Mouse (Mus musculus) midbrain, embryonic 10.5 days (tissue): ENCODE data around the gene Plscr2. TPM values are rescaled to one million over a fixed set of nuclear protein-coding genes. Genes with fewer than 3 reads are reported as not detected.
A peak's percentile ranks its signal among the peaks of the same experiment; 100 is the strongest.

Experiments
- DNase-seq: peaks from one replicate; pipeline ENCODE4 v3.0.0-alpha.2; 2017; ENCODE audit warnings: low spot score
- H3K27ac ChIP-seq: fragments of 300-500 bp; sonication (generic); replicated peaks from 2 replicates; pipeline ENCODE4 v1.5.1; 2016; ENCODE audit warnings: mild to moderate bottlenecking
- H3K27me3 ChIP-seq: fragments of 300-500 bp; sonication (generic); 2 replicates; pipeline ENCODE4 v1.6.1; 2016; ENCODE audit warnings: low read depth, mild to moderate bottlenecking; ENCODE audit not compliant: poor library complexity, severe bottlenecking
- H3K36me3 ChIP-seq: fragments of 300-500 bp; sonication (generic); 2 replicates; pipeline ENCODE4 v1.6.1; 2016; ENCODE audit warnings: mild to moderate bottlenecking, moderate library complexity
- H3K4me1 ChIP-seq: fragments of 300-500 bp; sonication (generic); 2 replicates; pipeline ENCODE4 v1.6.1; 2016
- H3K4me3 ChIP-seq: fragments of 300-500 bp; sonication (generic); 2 replicates; pipeline ENCODE4 v1.5.1; 2016; ENCODE audit warnings: mild to moderate bottlenecking, moderate library complexity
- H3K9me3 ChIP-seq: fragments of 300-500 bp; sonication (generic); replicated peaks from 2 replicates; pipeline ENCODE4 v1.6.1; 2016; ENCODE audit warnings: mild to moderate bottlenecking
- WGBS: fragments of 180-500 bp; shearing (Covaris S2); methylation state at CpG from one replicate; pipeline ENCODE4 v1.1.7; 2016; 5-methylcytosine and 5-hydroxymethylcytosine counted together
- polyA plus RNA-seq: library from polyadenylated mRNA; unstranded; fragments of >200 nt; fragmentation: Nextera tagmentation; extraction: Ambion mirVana; gene quantifications from 2 replicates; pipeline ENCODE4 v1.2.1, GENCODE M21; 2016

Plscr2 gene
- 0.22 and 0.57 TPM in 2 replicates for polyA plus RNA-seq

GRCm38 (mm10) chr9:92275486-92276207, at the start of gene Plscr2:
TSS of gene Plscr2 (plus strand) at chr9:92275602.
- no peaks in the 10 kb centered on the region for H3K27me3 ChIP-seq
- H3K27ac ChIP-seq: no peak within 1 kb of the TSS
- H3K9me3 ChIP-seq: no peaks in the 10 kb centered on the region
- H3K4me3 ChIP-seq: no peak within 1 kb of the TSS
- peaks cover 14% of the 10 kb centered on the region for H3K36me3 ChIP-seq
- DNase-seq: no peak
- WGBS: 83% methylated on average over 9 of the region's 9 CpGs
- H3K4me1 ChIP-seq: 0 out of 2 replicates have a peak, but pooled peaks cover 3% of the 10 kb centered on the region

GRCm38 (mm10) chr9:92226127-92226655, 49.2 kb upstream of the Plscr2 start:
- WGBS: 91% methylated on average over 3 of the region's 3 CpGs
- no peak for DNase-seq
- Histone ChIP-seq H3K36me3 (no peaks in the 10 kb centered on the region), H3K4me3 (no peak overlapping the region), H3K27ac (no peak overlapping the region), H3K4me1 (no peaks in the 10 kb centered on the region), H3K27me3 (no peaks in the 10 kb centered on the region), H3K9me3 (no peaks in the 10 kb centered on the region)

DNA sequence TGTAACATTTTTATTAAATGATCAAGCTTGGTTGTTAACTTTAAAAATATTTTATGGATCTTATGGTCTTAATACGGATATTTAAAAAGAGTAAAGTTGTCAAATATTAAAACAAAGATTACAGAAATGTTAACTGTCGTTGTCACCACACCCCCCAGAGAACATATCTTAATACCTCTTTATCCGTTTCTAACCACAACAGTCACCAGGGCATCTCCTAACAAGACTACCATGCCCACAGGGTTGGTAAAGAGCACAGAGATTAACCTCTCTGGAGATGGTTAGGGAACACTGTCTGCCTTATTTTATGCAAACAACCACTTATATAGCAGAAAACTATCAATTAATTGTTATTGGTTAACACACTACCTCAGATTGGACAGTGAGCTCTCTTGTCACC, 48.6 kb upstream of the Plscr2 start:
- Histone ChIP-seq H3K36me3 (no peaks in the 10 kb centered on the region), H3K4me1 (no peaks in the 10 kb centered on the region), H3K27me3 (no peaks in the 10 kb centered on the region), H3K4me3 (no peak overlapping the region), H3K27ac (no peak overlapping the region), H3K9me3 (no peaks in the 10 kb centered on the region)
- WGBS: 89% methylated on average over 3 of the region's 3 CpGs
- DNase-seq: no peak

DNA sequence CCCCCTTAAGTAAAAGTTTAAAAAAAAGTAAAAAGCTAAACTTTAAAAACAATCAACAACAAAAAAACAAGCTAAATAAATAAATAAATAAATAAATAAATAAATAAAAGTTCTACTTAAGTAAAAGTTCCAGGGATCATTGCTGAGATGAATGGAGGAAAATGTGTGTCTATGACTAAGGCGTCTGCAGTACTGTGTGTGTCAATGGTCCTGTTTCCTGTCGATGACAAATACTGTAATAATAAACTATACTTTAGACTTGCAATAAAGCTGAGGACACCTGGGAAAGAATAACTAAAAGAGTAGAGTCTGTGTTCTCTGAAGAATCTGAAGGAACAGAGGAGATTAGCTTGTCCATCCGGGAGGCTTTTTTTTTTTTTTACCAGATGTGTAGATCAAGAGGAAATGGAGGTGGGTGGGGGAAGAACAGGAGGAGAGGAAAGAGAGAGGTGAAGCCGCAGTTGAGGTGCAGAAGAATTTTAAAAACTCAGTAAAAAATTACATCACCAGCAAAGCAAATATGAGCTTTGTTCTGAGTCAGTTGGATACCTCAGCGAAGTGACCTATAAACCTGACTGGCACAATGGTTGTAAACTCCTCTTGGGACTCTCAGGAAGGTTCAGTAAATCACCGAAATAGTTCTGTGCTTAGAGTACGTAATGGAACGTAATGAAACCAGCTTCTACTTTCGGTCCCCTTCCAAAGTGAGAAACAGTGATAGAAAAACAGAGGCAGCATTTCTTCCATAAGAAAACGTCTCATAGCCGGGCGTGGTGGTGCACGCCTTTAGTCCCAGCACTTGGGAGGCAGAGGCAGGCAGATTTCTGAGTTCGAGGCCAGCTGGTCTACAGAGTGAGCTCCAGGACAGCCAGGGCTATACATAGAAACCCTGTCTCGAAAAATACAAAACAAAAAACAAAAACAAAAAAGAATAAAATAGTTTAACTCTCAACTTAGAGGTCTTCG, 46.3 kb upstream of the Plscr2 start:
- H3K36me3 ChIP-seq: no peaks in the 10 kb centered on the region
- H3K4me3 ChIP-seq: no peak overlapping the region
- 90% methylated on average over 16 of the region's 16 CpGs for WGBS
- H3K9me3 ChIP-seq: no peaks in the 10 kb centered on the region
- no peaks in the 10 kb centered on the region for H3K4me1 ChIP-seq
- no peak overlapping the region for H3K27ac ChIP-seq
- no peaks in the 10 kb centered on the region for H3K27me3 ChIP-seq
- no peak for DNase-seq

DNA sequence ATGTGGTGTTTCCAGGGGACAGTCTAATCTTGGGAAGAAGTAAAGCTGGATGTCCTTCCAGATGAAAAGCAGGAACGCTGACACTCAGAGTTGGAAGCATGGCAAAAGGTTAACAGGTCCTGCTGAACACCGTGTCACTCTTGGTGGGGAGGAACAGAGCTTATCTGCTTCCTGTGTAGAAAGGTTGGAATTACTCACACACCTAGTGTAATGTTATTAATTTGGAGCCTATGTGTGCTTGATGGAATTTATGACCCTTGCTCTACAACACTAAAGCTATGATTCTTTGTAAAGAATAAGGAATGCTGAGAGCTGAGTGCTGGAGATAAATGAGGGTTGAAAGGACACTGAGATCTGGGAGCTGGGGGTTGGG, 45.6 kb upstream of the Plscr2 start:
- 83% methylated on average over 2 of the region's 2 CpGs for WGBS
- no peak overlapping the region for H3K27ac ChIP-seq

GRCm38 (mm10) chr9:92234901-92235458, 40.4 kb upstream of the Plscr2 start:
- Histone ChIP-seq H3K4me3 (no peak overlapping the region), H3K9me3 (no peaks in the 10 kb centered on the region), H3K4me1 (no peaks in the 10 kb centered on the region), H3K27me3 (no peaks in the 10 kb centered on the region), H3K36me3 (no peaks in the 10 kb centered on the region), H3K27ac (no peak overlapping the region)
- WGBS: 93% methylated on average over 11 of the region's 11 CpGs
- no peak for DNase-seq

More for the DNA sequence above, 45.6 kb upstream of the Plscr2 start:
- Histone ChIP-seq H3K9me3 (no peaks in the 10 kb centered on the region), H3K36me3 (no peaks in the 10 kb centered on the region), H3K4me3 (no peak overlapping the region), H3K27me3 (no peaks in the 10 kb centered on the region), H3K4me1 (no peaks in the 10 kb centered on the region)
- no peak for DNase-seq

GRCm38 (mm10) chr9:92248773-92249446, 26.5 kb upstream of the Plscr2 start:
- H3K4me3 ChIP-seq: no peak overlapping the region
- H3K4me1 ChIP-seq: peaks cover 20% of the 10 kb centered on the region
- no peaks in the 10 kb centered on the region for H3K36me3 ChIP-seq
- no peak for DNase-seq
- WGBS: 86% methylated on average over 7 of the region's 7 CpGs
- H3K9me3 ChIP-seq: no peaks in the 10 kb centered on the region
- H3K27ac ChIP-seq: no peak overlapping the region
- no peaks in the 10 kb centered on the region for H3K27me3 ChIP-seq

DNA sequence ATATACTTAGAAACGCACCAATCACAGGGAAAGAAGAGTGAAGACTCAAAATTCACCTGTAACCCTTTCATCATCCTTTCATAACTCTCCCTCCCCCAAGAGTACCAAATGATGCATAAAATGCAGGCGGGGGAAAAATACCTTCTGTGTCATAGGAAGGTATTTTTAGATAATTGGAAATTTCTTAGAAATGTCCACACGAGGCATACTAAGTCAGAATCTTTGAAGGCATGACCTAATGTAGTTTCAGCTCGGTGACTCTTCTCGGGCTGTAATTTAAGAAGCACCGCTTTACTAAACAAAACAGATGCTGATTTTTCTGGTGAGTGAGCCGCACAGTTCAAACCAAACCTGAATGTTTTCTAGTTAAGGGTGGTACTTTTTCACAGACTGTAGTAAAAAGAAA, 26.0 kb upstream of the Plscr2 start, which contains the start of gene Plscr1:
TSS of gene Plscr1 (plus strand) at position 304 of the 406 bp plus-strand sequence.
- Histone ChIP-seq H3K36me3 (no peaks in the 10 kb centered on the region), H3K9me3 (no peaks in the 10 kb centered on the region), H3K27ac (peak within 1 kb of the TSS; percentile 94), H3K4me1 (peaks cover 20% of the 10 kb centered on the region), H3K4me3 (peak within 1 kb of the TSS; percentile 76), H3K27me3 (no peaks in the 10 kb centered on the region)
- no peak for DNase-seq
- 46% methylated on average over 7 of the region's 7 CpGs for WGBS

- DNase-seq: peak; percentile 81
- Histone ChIP-seq H3K4me3 (peak overlapping the region; percentile 76), H3K36me3 (no peaks in the 10 kb centered on the region), H3K27me3 (no peaks in the 10 kb centered on the region), H3K9me3 (no peaks in the 10 kb centered on the region), H3K4me1 (peaks cover 20% of the 10 kb centered on the region), H3K27ac (peak overlapping the region; percentile 94)
- under 1% methylated on average over 40 of the region's 40 CpGs for WGBS
Measured at GRCm38 (mm10) chr9:92249987-92250772, 25.2 kb upstream of the Plscr2 start.

DNA sequence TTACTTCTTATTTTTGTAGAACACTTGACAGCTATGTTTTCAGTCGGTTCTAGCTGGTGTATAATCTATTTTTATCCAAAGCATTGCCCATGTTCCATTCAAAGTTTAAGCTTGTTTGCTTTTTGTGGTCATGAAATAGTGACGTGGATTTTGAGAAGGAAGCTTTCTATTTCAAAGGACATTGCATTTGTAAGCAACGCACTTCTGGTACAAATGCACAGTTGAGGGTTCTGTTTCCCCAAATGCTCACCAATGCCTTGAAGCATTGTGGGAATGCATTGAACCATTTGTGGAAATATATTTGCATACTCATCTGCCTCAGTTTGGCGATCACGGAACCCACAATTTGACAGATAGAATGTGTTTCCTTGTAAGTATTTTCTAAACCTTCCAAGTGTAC, 22.7 kb upstream of the Plscr2 start:
- Histone ChIP-seq H3K27ac (no peak overlapping the region), H3K4me3 (no peak overlapping the region), H3K9me3 (no peaks in the 10 kb centered on the region), H3K4me1 (peaks cover 20% of the 10 kb centered on the region), H3K27me3 (no peaks in the 10 kb centered on the region), H3K36me3 (no peaks in the 10 kb centered on the region)
- WGBS: 84% methylated on average over 5 of the region's 5 CpGs
- DNase-seq: no peak

GRCm38 (mm10) chr9:92253585-92254321, 21.6 kb upstream of the Plscr2 start:
- H3K27ac ChIP-seq: no peak overlapping the region
- no peak overlapping the region for H3K4me3 ChIP-seq
- WGBS: 94% methylated on average over 10 of the region's 10 CpGs
- no peaks in the 10 kb centered on the region for H3K9me3 ChIP-seq
- no peak for DNase-seq
- no peaks in the 10 kb centered on the region for H3K36me3 ChIP-seq
- H3K27me3 ChIP-seq: no peaks in the 10 kb centered on the region
- H3K4me1 ChIP-seq: peaks cover 20% of the 10 kb centered on the region
